Mouse (Mus musculus) midbrain, postnatal 0 days (tissue): ENCODE measurements around the gene Srebf1. TPM values are rescaled to one million over a fixed set of nuclear protein-coding genes. Genes with fewer than 3 reads are reported as not detected.
A peak's percentile ranks its signal among the peaks of the same experiment; 100 is the strongest.

ENCODE experiments used
- ATAC-seq: fragments of 200-750 bp; cut with Nextera tagmentation; 2 replicates; pipeline ENCODE4 v1.8.0; 2017; ENCODE audit warnings: moderate number of reproducible peaks, mild to moderate bottlenecking, moderate TSS enrichment, moderate library complexity; ENCODE audit not compliant: low FRiP score
- DNase-seq: peaks from one replicate; pipeline ENCODE4 v3.0.0-alpha.2; 2015; ENCODE audit warnings: low spot score
- H3K27ac ChIP-seq: fragments of 300-500 bp; sonication (generic); 2 replicates; pipeline ENCODE4 v1.5.1; 2014; ENCODE audit warnings: low read depth, mild to moderate bottlenecking, low read length, mixed read lengths
- H3K27me3 ChIP-seq: fragments of 300-500 bp; sonication (generic); 2 replicates; pipeline ENCODE4 v1.6.1; 2014; ENCODE audit warnings: low read length, control low read depth, mixed read lengths; ENCODE audit not compliant: insufficient read depth
- H3K36me3 ChIP-seq: fragments of 300-500 bp; sonication (generic); 2 replicates; pipeline ENCODE4 v1.6.1; 2014; ENCODE audit warnings: low read length, control low read depth, mixed read lengths; ENCODE audit not compliant: insufficient read depth
- H3K4me1 ChIP-seq: fragments of 300-500 bp; sonication (generic); 2 replicates; pipeline ENCODE4 v1.6.1; 2014; ENCODE audit warnings: mild to moderate bottlenecking, control low read depth, antibody characterized with exemption, low read length, mixed read lengths; ENCODE audit not compliant: insufficient read depth
- H3K4me2 ChIP-seq: fragments of 300-500 bp; sonication (generic); 2 replicates; pipeline ENCODE4 v1.6.1; 2014; ENCODE audit warnings: low read depth, mild to moderate bottlenecking, low read length, mixed read lengths; ENCODE audit not compliant: poor library complexity, severe bottlenecking
- H3K4me3 ChIP-seq: fragments of 300-500 bp; sonication (generic); 2 replicates; pipeline ENCODE4 v1.5.1; 2014; ENCODE audit warnings: low read depth, mild to moderate bottlenecking, low read length, moderate library complexity
- H3K9ac ChIP-seq: fragments of 300-500 bp; sonication (generic); replicated peaks from 2 replicates; pipeline ENCODE4 v1.6.1; 2014; ENCODE audit warnings: mild to moderate bottlenecking, low read length, moderate library complexity, mixed read lengths; ENCODE audit not compliant: poor library complexity, severe bottlenecking
- H3K9me3 ChIP-seq: fragments of 300-500 bp; sonication (generic); 2 replicates; pipeline ENCODE4 v1.6.1; 2016; ENCODE audit warnings: low read length, control low read depth
- CTCF ChIP-seq: IDR thresholded peaks from 2 replicates; pipeline ENCODE4 v1.5.1; 2016; ENCODE audit warnings: antibody characterized with exemption, mild to moderate bottlenecking
- WGBS: fragments of 180-500 bp; shearing (Covaris S2); extraction: QIAGEN DNeasy Blood & Tissue Kit; methylation state at CpG from one replicate; pipeline ENCODE4 v1.1.7; 2014; 5-methylcytosine and 5-hydroxymethylcytosine counted together
- polyA plus RNA-seq: library from polyadenylated mRNA; unstranded; fragments of >200 nt; fragmentation: Nextera tagmentation; extraction: Ambion mirVana; gene quantifications from 2 replicates; pipeline ENCODE4 v1.2.1, GENCODE M21; 2015
- total RNA-seq: library from RNA; depleted of rRNA; stranded (reverse); fragments of >200 nt; gene quantifications from 2 replicates; pipeline ENCODE4 v1.2.3, GENCODE M21; 2014

Srebf1 gene
- total and polyA plus RNA-seq, 2 experiments from 2014 or later: 34.5 to 96.5 TPM

GRCm38 (mm10) chr11:60247753-60248550 lies 25.6 kb upstream of the Srebf1 start:
- no peak overlapping the region for H3K27ac ChIP-seq
- H3K4me2 ChIP-seq: no peak overlapping the region
- ATAC-seq: no peak
- TF ChIP-seq CTCF: no peak
- H3K36me3 ChIP-seq: peaks cover 22% of the 10 kb centered on the region
- no peaks in the 10 kb centered on the region for H3K9me3 ChIP-seq
- no peaks in the 10 kb centered on the region for H3K27me3 ChIP-seq
- H3K4me1 ChIP-seq: no peaks in the 10 kb centered on the region
- no peak overlapping the region for H3K4me3 ChIP-seq
- DNase-seq: no peak
- WGBS: 50% methylated on average over 5 of the region's 5 CpGs
- no peak overlapping the region for H3K9ac ChIP-seq

DNA sequence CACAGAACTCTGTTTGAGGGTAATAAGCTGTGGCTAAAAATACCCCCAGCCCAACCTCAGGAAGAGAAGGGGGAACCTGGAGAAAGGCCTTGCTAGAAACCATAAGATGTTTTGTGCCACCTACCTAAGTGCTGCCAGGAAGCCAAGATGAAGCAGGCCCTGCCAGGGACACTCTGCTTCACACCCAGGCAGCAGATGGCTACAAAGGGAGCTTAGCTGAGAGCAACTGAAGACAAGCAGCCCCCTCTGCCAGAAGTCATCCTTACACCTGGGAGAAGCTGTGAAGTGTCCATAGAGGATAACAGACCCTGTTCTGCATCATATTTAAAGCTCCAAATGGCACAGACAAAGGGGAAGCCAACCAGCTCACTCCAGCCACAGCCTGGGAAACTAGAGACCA lies 23.7 kb upstream of the Srebf1 start:
- Histone ChIP-seq H3K9me3 (no peaks in the 10 kb centered on the region), H3K36me3 (peaks cover 27% of the 10 kb centered on the region), H3K4me1 (no peaks in the 10 kb centered on the region), H3K4me2 (no peak overlapping the region), H3K9ac (no peak overlapping the region), H3K4me3 (no peak overlapping the region), H3K27me3 (no peaks in the 10 kb centered on the region), H3K27ac (no peak overlapping the region)
- ATAC-seq: no peak
- peak; percentile 27 for DNase-seq
- TF ChIP-seq CTCF: no peak

DNA sequence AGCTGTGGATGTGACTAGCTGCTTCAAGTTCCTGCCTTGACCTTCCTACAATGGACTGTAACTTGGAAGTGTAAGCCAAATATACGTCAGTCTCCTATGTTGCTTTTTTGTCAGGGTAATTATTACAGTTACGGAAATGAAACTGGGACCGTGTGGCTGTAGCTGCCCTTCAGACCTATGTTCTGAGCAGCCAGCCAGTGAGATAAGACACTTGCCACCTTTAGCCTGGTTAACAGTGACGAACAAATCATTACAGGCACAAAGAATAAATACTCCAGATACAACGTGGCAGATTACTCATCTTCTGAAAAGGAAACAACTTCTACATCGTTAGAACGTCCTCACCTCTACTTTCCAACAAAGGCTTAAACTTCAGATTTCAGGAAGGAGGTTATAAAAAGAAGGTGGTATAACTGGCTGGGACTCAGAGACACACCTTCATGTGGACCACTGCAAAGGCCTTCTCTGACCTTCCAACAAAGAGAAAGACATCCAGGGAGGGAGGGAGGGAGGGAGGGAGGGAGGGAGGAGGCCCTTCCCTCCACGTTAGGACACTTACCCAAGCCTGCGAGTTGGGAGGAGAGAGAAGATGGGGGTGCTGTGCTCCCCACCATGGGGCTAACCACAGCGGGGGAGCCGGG lies 22.2 kb upstream of the Srebf1 start:
- peaks cover 30% of the 10 kb centered on the region for H3K36me3 ChIP-seq
- H3K4me1 ChIP-seq: no peaks in the 10 kb centered on the region
- no peak overlapping the region for H3K9ac ChIP-seq
- no peak overlapping the region for H3K27ac ChIP-seq
- H3K27me3 ChIP-seq: no peaks in the 10 kb centered on the region
- H3K4me2 ChIP-seq: no peak overlapping the region
- WGBS: 71% methylated on average over 11 of the region's 11 CpGs
- ATAC-seq: no peak
- no peak for TF ChIP-seq CTCF
- DNase-seq: no peak
- H3K9me3 ChIP-seq: no peaks in the 10 kb centered on the region
- H3K4me3 ChIP-seq: no peak overlapping the region

GRCm38 (mm10) chr11:60240509-60240908 lies 18.1 kb upstream of the Srebf1 start:
- TF ChIP-seq CTCF: no peak
- H3K9me3 ChIP-seq: no peaks in the 10 kb centered on the region
- H3K4me3 ChIP-seq: no peak overlapping the region

GRCm38 (mm10) chr11:60235351-60235750 lies 13.0 kb upstream of the Srebf1 start:
- WGBS: 94% methylated on average over 5 of the region's 5 CpGs
- Histone ChIP-seq H3K27ac (no peak overlapping the region), H3K36me3 (peaks cover 22% of the 10 kb centered on the region), H3K4me1 (peaks cover 3% of the 10 kb centered on the region; the same call in 1 of the 2 replicates), H3K9ac (no peak overlapping the region), H3K4me2 (no peak overlapping the region), H3K27me3 (no peaks in the 10 kb centered on the region), H3K4me3 (no peak overlapping the region), H3K9me3 (no peaks in the 10 kb centered on the region)
- TF ChIP-seq CTCF: no peak
- ATAC-seq: no peak
- DNase-seq: no peak

More at GRCm38 (mm10) chr11:60240509-60240908, 18.1 kb upstream of the Srebf1 start:
- ATAC-seq (no peak), DNase-seq (no peak)
- Histone ChIP-seq H3K36me3 (peaks cover 43% of the 10 kb centered on the region), H3K4me1 (no peaks in the 10 kb centered on the region), H3K27ac (no peak overlapping the region), H3K9ac (no peak overlapping the region), H3K27me3 (no peaks in the 10 kb centered on the region), H3K4me2 (no peak overlapping the region)
- WGBS: 90% methylated on average over 4 of the region's 4 CpGs

- no peak for TF ChIP-seq CTCF
- Histone ChIP-seq H3K9me3 (no peaks in the 10 kb centered on the region), H3K4me3 (no peak overlapping the region), H3K36me3 (peaks cover 31% of the 10 kb centered on the region), H3K9ac (no peak overlapping the region), H3K4me2 (no peak overlapping the region), H3K27ac (no peak overlapping the region), H3K4me1 (peaks cover 3% of the 10 kb centered on the region; the same call in 1 of the 2 replicates), H3K27me3 (no peaks in the 10 kb centered on the region)
- no peak for ATAC-seq
- WGBS: 53% methylated on average over 7 of the region's 8 CpGs
- peak; percentile 54 for DNase-seq
Observed at GRCm38 (mm10) chr11:60233235-60233634, 10.9 kb upstream of the Srebf1 start.
